Mouse (Mus musculus) granulocyte monocyte progenitor cell, adult 5-6 weeks (primary cell): Measurements from ENCODE around the gene Sdha. TPM values are rescaled to one million over a fixed set of nuclear protein-coding genes. Genes with fewer than 3 reads are reported as not detected.

Experiments used
- ATAC-seq: replicated peaks from 2 replicates; pipeline ENCODE4 v1.8.0; 2016; ENCODE audit warnings: mild to moderate bottlenecking, moderate TSS enrichment, inconsistent platforms; ENCODE audit not compliant: poor library complexity, severe bottlenecking
- total RNA-seq, 2 experiments: library from RNA; stranded (forward) in 1 of 2; stranded (reverse) in 1 of 2; fragments of 200-712, 200-1000 nt in 1 of 2; fragments of >200 nt in 1 of 2; fragmentation: Nextera tagmentation in 1 of 2; gene quantifications; 2 replicates each; pipeline ENCODE4 v1.2.3; 2014 to 2017

The Sdha gene
- total RNA-seq, 2 experiments from 2014 or later: 183 to 340 TPM

GRCm38 (mm10) chr13:74305380-74305779 lies 44.7 kb downstream of the Sdha start:
- ATAC-seq: no peak

- no peak for ATAC-seq
These were observed 47.7 kb downstream of the Sdha start for GRCm38 (mm10) chr13:74302050-74303037.

GRCm38 (mm10) chr13:74301607-74301984 lies 48.5 kb downstream of the Sdha start:
- peak; percentile 10; the same call in 1 of the 2 replicates for ATAC-seq

- ATAC-seq: peak; percentile 89
These were observed 49.0 kb downstream of the Sdha start for GRCm38 (mm10) chr13:74300925-74301606.

- no peak for ATAC-seq
These were observed 53.7 kb downstream of the Sdha start for GRCm38 (mm10) chr13:74296376-74296775.

GRCm38 (mm10) chr13:74292167-74292566 lies 57.9 kb downstream of the Sdha start, which contains the start of gene Ahrr:
TSS of gene Ahrr (minus strand) at chr13:74292331.
- peak; percentile 95 for ATAC-seq

GRCm38 (mm10) chr13:74289646-74290045 lies 60.4 kb downstream of the Sdha start:
- no peak for ATAC-seq

GRCm38 (mm10) chr13:74282299-74282698 lies 67.8 kb downstream of the Sdha start:
- ATAC-seq: no peak

- ATAC-seq: no peak
These were observed 74.4 kb downstream of the Sdha start for GRCm38 (mm10) chr13:74275726-74276125.

Other genes with a start within 250 kb of the Sdha start
- gene Slc9a3, start 228.8 kb downstream of the Sdha start, total RNA-seq (2014; fragmentation: Nextera tagmentation): not detected in 2 replicates
- not detected in 2 replicates for gene Slc9a3, start 228.8 kb downstream of the Sdha start, total RNA-seq (2017)
- 13.2 and 26.9 TPM in 2 replicates for gene Exoc3, start 141.5 kb downstream of the Sdha start, total RNA-seq (2014; fragmentation: Nextera tagmentation)
- gene Exoc3, start 141.5 kb downstream of the Sdha start, total RNA-seq (2017): 28.4 and 35.5 TPM in 2 replicates
- gene Ahrr, start 57.9 kb downstream of the Sdha start, total RNA-seq (2014; fragmentation: Nextera tagmentation): not detected in 2 replicates
- gene Ahrr, start 57.9 kb downstream of the Sdha start, total RNA-seq (2017): 0.21 and 0.47 TPM in 2 replicates
- gene Pdcd6, start 32.7 kb downstream of the Sdha start, total RNA-seq (2014; fragmentation: Nextera tagmentation): 124 and 136 TPM in 2 replicates
- gene Pdcd6, start 32.7 kb downstream of the Sdha start, total RNA-seq (2017): 144 and 175 TPM in 2 replicates
- gene Ccdc127, start within 50 bp of the Sdha start, total RNA-seq (2014; fragmentation: Nextera tagmentation): 16.3 and 25.6 TPM in 2 replicates
- gene Ccdc127, start within 50 bp of the Sdha start, total RNA-seq (2017): 47.1 and 50.1 TPM in 2 replicates
- gene Lrrc14b, start 13.7 kb upstream of the Sdha start, total RNA-seq (2014; fragmentation: Nextera tagmentation): not detected in 2 replicates
- not detected in 2 replicates for gene Lrrc14b, start 13.7 kb upstream of the Sdha start, total RNA-seq (2017)
- gene Zfp72, start 40.6 kb upstream of the Sdha start, total RNA-seq (2014; fragmentation: Nextera tagmentation): 5.3 and 6.0 TPM in 2 replicates
- gene Zfp72, start 40.6 kb upstream of the Sdha start, total RNA-seq (2017): 10.0 and 11.4 TPM in 2 replicates
- 24.3 and 35.7 TPM in 2 replicates for gene Ftl1-ps1, start 49.4 kb upstream of the Sdha start, total RNA-seq (2014; fragmentation: Nextera tagmentation)
- gene Ftl1-ps1, start 49.4 kb upstream of the Sdha start, total RNA-seq (2017): 16.4 and 28.3 TPM in 2 replicates
- 10.4 and 13.9 TPM in 2 replicates for gene Zfp825, start 143.7 kb upstream of the Sdha start, total RNA-seq (2014; fragmentation: Nextera tagmentation)
- 13.1 and 13.7 TPM in 2 replicates for gene Zfp825, start 143.7 kb upstream of the Sdha start, total RNA-seq (2017)